Mouse (Mus musculus) lung, postnatal 4 days (tissue): ENCODE data around the gene Maz.

Experiments used
- DNase-seq, 2 experiments: peaks; one replicate each; pipeline ENCODE4 v3.0.0; 2021

The Maz gene

DNA sequence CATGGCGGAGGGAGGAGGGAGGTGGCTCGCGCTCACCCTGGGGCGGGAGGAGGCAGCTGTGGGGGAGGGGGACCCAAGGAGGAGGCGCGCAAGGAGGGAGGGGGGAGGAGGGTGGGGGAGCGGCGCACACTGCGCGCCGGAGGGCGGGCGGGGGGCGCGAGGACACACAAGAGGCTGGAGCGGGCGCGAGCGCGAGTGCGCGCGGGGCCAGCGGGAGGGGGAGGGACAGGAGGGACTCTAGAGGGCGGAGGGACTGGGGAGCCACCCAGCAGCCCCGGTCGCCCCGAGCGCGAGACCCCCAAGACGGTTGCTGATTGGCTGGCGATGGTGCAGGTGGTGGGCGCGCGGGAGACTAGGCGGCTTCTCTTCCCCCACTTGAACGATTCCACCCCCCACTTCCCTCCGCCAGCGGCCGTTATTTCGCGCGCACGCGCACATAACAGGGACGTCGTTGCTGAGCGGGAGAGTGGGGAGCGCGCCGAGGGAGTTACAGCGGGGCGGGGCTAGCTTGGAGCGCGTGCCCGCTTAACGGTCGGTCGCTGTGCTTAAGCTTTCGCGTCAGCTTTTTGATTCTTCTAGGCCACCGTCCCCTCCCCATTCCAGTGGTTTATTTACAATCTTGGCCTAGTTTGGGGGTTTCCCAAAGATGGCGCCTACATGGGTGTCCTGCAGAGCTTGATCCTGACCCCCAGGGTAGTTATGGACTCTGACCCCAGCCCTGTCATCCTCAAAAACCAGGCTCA lies at the start of gene Maz:
TSS of gene Maz (minus strand) at position 54 of the 743 bp plus-strand sequence.
- DNase-seq: peak; percentile 100

GRCm38 (mm10) chr7:127076188-127076587 lies 49.4 kb upstream of the Maz start:
- no peak for DNase-seq

GRCm38 (mm10) chr7:127073221-127073620 lies 46.4 kb upstream of the Maz start:
- no peak for DNase-seq

GRCm38 (mm10) chr7:127070871-127071413 lies 44.1 kb upstream of the Maz start:
- no peak for DNase-seq

DNA sequence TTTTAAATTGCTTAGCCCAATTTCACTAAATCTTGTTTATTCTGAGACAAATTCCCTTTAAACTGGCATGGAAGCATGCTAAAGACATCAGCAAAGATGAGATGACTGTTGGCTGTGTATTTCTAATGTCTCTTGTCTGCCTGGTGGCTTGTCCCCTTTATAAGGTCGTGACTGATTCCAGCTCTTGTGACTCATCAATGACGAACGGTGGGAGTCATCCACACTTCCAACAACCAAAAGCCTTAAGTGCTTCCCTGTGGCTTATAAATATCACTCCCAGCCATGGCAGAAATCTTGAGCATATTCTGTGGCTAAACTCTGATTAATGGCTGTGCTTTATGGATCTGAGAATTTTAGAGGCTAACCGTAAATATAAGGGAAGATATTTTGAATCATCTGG lies 39.5 kb upstream of the Maz start:
- no peak for DNase-seq

- DNase-seq: no peak
Measured at GRCm38 (mm10) chr7:127065538-127065937, 38.7 kb upstream of the Maz start.

DNA sequence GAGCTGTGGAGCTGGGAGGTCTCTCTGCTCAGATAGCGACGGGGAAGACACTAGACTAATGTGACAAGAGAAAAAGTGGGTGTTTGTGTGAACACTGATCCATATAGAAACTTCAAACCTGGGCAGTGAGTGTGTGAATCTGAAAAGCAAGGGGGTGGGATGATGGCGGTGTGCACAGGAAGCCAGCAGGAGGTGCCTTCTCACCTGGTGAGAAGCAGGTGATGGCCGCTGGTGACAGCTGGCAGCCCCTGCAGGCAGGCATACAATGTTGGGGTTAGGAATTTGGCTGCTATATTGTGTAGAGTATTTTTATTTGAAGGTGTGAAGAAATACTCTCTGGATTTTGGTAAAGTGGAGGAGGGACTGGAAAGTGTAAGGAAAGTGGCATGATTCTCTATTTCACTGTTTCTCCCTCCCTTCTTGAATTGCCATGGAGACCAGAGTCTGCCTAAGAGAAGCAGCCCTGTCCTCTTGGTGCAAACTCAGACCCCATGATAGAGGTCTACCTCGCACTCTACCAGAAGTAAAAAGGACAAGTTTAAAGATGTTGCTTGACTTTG lies 28.3 kb upstream of the Maz start:
- DNase-seq: no peak

GRCm38 (mm10) chr7:127041851-127042672 lies 15.2 kb upstream of the Maz start, which contains the start of gene Kif22:
Gene Kif22, minus strand, starts transcription at chr7:127042471.
- peak; percentile 91 to 94 for DNase-seq

DNA sequence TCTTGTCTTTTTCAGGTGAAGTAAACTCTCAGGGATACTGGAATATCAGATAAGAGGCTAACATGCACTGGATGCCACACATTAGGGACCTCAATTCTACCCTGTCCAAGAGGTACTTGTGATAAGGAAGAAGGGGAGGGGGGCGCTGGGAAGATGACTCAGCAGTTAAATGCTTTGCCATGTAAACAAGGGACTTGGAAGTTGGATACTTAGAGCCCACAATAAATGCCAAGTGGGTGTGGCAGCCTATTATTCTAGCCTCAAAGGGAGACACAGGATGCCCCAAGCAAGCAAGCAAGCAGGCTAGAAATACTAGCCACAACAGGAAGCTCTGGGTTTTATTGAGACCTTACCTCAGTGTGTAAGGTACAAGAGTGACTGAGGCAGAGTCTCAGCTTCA lies 4.4 kb upstream of the Maz start:
- no peak for DNase-seq

- DNase-seq: no peak
Measured at GRCm38 (mm10) chr7:127030172-127030571, 3.3 kb upstream of the Maz start.

- DNase-seq: no peak
Measured at GRCm38 (mm10) chr7:127027885-127028284, 1.0 kb upstream of the Maz start.

GRCm38 (mm10) chr7:127026616-127026983 lies 237 bp downstream of the Maz start:
- DNase-seq: no peak

- peak; percentile 78 to 86 for DNase-seq
Measured at GRCm38 (mm10) chr7:127026161-127026600, 656 bp downstream of the Maz start.

GRCm38 (mm10) chr7:127025556-127026160 lies 1.2 kb downstream of the Maz start:
- peak; percentile 69 to 77 for DNase-seq

GRCm38 (mm10) chr7:127024755-127025555 lies 1.9 kb downstream of the Maz start:
- DNase-seq: peak; percentile 90 to 92

- peak in 1 of 2 experiments; percentile 33 for DNase-seq
Measured at GRCm38 (mm10) chr7:127023896-127024690, 2.7 kb downstream of the Maz start.

GRCm38 (mm10) chr7:127023272-127023691 lies 3.6 kb downstream of the Maz start:
- DNase-seq: no peak

DNA sequence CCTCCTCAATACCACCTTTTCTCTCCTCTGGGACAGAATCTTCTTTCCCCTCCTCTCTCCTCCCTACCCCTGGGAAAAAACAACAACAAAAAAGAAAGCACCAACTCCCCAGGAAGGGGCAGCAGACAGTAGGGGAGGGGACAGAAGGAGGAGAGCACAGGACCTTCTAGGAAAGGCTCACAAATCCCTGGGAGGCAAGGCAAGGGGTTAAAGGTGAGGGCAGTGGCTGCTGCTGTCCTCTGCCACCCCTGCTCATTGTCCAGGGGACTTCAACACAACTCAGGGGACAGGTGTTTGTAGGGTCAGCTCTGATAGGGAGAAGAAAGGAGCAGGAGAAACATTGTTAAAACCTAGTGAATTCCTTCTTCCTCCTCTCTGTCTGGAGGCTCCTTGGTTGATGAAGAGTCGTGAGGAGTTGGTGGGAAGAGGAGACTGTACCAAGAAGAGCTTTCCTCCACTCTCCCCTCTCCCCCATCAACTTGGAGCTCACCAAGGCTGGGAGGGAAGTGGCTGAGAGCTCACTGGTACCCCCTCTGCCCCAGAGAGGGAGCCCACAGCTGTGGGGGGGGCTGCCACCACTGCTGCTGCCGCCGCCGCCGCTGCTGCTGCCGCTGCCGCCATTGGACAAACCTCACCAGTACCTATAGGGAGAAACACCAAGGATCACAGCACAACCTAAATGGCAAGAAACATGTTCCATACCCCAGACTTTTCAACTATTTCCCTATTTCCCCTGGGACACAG lies 4.1 kb downstream of the Maz start:
- DNase-seq: no peak

GRCm38 (mm10) chr7:127021563-127022527 lies 5.0 kb downstream of the Maz start:
- no peak for DNase-seq
